Mouse (Mus musculus) megakaryocyte, embryonic 14.5 days (primary cell): Measurements from ENCODE around the gene Siva1. TPM values are rescaled to one million over a fixed set of nuclear protein-coding genes. Genes with fewer than 3 reads are reported as not detected.

Source experiments
- H3K27me3 ChIP-seq: replicated peaks from 2 replicates; pipeline ENCODE3; 2012; ENCODE audit warnings: inconsistent platforms
- H3K36me3 ChIP-seq: replicated peaks from 2 replicates; pipeline ENCODE3; 2012; ENCODE audit warnings: low read length, inconsistent platforms, mixed read lengths
- H3K4me1 ChIP-seq: 2 replicates; pipeline ENCODE4 v1.6.1; 2012; ENCODE audit warnings: inconsistent platforms
- H3K4me3 ChIP-seq: replicated peaks from 2 replicates; pipeline ENCODE3; 2012; ENCODE audit warnings: moderate library complexity, mild to moderate bottlenecking, inconsistent platforms
- H3K9me3 ChIP-seq: 2 replicates; pipeline ENCODE4 v1.6.1; 2012; ENCODE audit warnings: inconsistent platforms
- FLI1 ChIP-seq: IDR thresholded peaks from 2 replicates; pipeline ENCODE4 v1.6.1; 2012; ENCODE audit warnings: low read length, inconsistent platforms, mixed read lengths
- GATA1 ChIP-seq: IDR thresholded peaks from 3 replicates; pipeline ENCODE4 v1.6.1; 2012; ENCODE audit warnings: mixed read lengths, low read length, inconsistent platforms, borderline replicate concordance
- polyA plus RNA-seq: library from polyadenylated mRNA; stranded (reverse); fragments of >175 nt; gene quantifications from 2 replicates; pipeline ENCODE4 v1.2.3, GENCODE M21; 2012; ENCODE audit warnings: low replicate concordance; ENCODE audit not compliant: insufficient read depth

Gene Siva1
- polyA plus RNA-seq, 1 experiment, result 63.6 TPM

DNA sequence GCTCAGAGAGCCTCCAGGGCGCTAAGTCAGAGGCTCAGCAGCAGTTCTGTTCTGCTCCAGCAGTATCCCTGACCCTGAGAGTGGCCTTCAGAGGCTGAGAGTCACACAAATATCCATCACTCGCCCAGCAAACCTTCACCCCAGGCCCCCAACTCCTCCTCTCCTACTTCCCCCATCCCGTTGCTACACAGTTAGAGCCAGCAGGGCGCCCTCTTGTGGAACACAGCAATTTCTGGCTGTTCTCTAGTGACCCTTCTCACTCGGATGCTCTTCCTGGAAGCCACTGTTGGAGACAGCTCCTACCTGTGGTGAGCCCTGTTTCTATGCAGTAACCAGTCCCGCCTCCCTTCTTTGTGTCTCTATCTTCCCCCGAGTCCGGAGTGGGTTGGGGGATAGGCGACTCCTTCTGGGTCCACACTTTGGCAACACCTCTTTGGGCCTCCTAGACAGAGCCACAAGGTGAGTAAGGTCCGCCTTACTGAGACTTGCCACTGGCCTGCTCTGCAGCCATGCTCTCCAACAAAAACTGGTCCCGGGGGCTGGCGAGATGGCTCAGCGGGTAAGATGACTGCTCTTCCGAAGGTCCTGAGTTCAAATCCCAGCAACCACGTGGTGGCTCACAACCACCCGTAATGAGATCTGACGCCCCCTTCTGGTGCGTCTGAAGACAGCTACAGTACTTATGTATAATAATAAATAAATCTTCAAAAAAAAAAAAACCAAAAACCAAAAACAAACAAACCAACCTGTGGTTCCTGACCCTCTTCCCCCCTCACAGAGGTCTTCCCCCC, 31.0 kb downstream of the Siva1 start:
- H3K4me3 ChIP-seq, result peak overlapping the region; percentile 96
- H3K27me3 ChIP-seq, result peaks cover 39% of the 10 kb centered on the region
- no peak for TF ChIP-seq FLI1
- TF ChIP-seq GATA1, result no peak
- no peaks in the 10 kb centered on the region for H3K9me3 ChIP-seq
- peaks cover 19% of the 10 kb centered on the region for H3K36me3 ChIP-seq
- H3K4me1 ChIP-seq, result peaks cover 76% of the 10 kb centered on the region

DNA sequence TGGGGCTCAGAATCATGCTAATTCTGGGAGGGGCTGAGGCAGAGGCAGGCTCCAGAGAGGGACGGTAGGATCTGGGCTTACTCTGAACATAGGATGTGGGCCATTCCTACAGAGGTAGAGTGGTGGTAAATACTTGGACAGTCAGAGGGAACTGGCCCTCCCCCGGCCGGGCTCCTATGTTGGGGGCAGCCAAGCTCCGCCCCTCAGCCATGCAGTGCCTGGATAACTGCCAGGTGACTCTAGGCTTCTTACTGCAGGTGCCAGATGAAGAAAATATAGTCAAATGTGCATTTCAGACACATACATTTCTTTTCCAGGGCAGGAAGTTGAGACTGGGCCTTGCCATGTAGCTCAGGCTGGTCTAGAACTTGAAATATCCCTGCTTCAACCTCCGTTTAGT, 32.6 kb downstream of the Siva1 start:
- no peak for TF ChIP-seq FLI1
- TF ChIP-seq GATA1, result no peak
- Histone ChIP-seq H3K4me1 (peaks cover 74% of the 10 kb centered on the region), H3K36me3 (peaks cover 2% of the 10 kb centered on the region), H3K9me3 (no peaks in the 10 kb centered on the region), H3K4me3 (no peak overlapping the region), H3K27me3 (peaks cover 55% of the 10 kb centered on the region)

- TF ChIP-seq FLI1 (no peak), GATA1 (no peak)
- Histone ChIP-seq H3K36me3 (no peaks in the 10 kb centered on the region), H3K27me3 (peaks cover 65% of the 10 kb centered on the region), H3K9me3 (no peaks in the 10 kb centered on the region), H3K4me1 (peaks cover 70% of the 10 kb centered on the region), H3K4me3 (peak overlapping the region; percentile 96)
These were observed 33.6 kb downstream of the Siva1 start for GRCm38 (mm10) chr12:112677943-112678554.

DNA sequence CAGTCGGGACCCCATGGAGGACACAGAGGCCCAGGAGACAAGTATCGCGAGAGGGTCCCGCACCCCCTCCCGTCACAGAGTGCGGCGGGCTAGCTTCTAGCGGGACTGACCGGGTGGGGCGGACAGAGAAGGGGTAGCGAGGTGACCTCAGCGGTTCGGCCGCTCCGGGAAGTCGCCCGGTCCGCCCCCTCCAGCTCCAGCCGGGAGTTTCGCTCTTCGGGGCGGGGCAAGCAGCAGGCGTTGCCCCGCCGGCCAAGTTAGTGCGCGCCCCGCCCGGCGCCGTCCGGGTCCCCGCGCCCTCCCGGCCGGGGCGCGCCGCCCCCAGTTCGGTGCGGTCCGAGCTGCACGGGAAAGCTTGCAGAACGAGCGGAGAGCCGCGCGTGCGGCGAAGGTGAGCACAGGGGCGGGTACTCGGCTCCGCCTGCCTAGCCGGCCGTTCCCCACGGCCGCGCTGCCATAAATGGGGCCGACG, 34.1 kb downstream of the Siva1 start, which contains the start of gene Zbtb42:
Zbtb42 (plus strand) TSS at position 274 of the 472 bp plus-strand sequence.
- peaks cover 71% of the 10 kb centered on the region for H3K27me3 ChIP-seq
- no peaks in the 10 kb centered on the region for H3K9me3 ChIP-seq
- TF ChIP-seq FLI1 (no peak), GATA1 (no peak)
- peaks cover 71% of the 10 kb centered on the region for H3K4me1 ChIP-seq
- no peaks in the 10 kb centered on the region for H3K36me3 ChIP-seq
- H3K4me3 ChIP-seq, result peak within 1 kb of the TSS; percentile 96

DNA sequence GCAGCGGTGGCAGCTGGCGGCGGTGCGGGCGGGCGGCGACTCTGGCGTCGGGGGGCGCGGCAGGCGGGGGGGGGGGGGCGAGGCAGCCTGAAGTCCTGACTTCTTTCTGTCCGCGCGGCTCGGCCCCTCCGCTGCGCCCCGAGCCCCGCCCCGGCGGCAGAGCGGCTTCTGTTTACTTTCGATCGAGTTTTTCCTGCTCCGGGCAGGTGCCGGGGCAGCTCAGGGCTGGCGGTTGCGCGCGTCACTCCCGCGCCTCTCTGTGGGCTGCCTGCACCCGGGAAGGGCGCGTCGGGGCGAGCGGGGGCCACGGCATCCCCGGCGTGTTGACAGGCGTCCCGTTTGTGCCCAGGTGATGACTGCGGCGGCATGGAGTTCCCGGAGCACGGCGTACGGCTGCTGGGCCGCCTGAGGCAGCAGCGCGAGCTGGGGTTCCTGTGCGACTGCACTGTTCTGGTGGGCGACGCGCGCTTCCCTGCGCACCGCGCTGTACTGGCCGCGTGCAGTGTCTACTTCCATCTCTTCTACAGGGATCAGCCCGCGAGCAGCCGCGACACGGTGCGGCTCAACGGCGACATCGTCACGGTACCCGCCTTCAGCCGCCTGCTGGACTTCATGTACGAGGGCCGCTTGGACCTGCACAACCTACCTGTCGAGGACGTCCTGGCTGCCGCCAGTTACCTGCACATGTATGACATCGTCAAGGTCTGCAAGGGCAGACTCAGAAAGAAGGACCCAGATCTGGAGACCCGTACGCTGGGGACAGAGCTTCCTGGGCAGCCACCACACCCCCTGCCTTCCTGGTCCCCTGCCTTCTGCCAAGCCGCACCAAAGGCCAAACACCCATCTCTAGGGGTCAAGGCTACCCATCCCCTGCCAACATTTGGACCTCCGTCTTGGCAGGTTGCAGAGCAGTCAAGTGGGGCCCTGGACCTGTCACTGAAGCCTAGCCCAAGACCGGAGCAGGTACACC, 34.8 kb downstream of the Siva1 start:
- Histone ChIP-seq H3K9me3 (no peaks in the 10 kb centered on the region), H3K4me3 (peak overlapping the region; percentile 96), H3K27me3 (peaks cover 78% of the 10 kb centered on the region), H3K4me1 (peaks cover 78% of the 10 kb centered on the region), H3K36me3 (no peaks in the 10 kb centered on the region)
- no peak for TF ChIP-seq FLI1

DNA sequence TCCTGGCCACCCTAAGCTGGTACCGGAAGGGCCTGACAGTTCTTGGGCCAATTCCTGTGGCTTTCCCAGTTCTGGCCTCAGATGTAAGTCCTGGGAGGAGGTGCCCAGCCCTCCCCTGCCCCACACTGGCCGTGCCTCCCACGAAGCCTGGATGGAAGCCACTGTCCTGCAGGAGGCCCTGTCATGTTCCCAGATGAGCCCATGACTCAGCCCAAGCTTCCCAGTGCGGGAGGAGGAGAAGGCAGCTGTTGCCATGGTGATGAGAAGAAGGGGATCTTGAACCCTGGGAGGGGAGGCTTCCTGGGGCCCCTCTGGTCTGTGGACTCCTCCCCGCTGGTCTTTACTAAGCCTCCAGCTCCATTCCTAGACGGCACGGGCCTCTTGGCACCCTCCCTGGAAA, 38.9 kb downstream of the Siva1 start:
- Histone ChIP-seq H3K9me3 (peaks cover 13% of the 10 kb centered on the region), H3K4me1 (peaks cover 62% of the 10 kb centered on the region), H3K36me3 (no peaks in the 10 kb centered on the region), H3K4me3 (no peak overlapping the region), H3K27me3 (peaks cover 92% of the 10 kb centered on the region)
- TF ChIP-seq GATA1, result no peak
- no peak for TF ChIP-seq FLI1

DNA sequence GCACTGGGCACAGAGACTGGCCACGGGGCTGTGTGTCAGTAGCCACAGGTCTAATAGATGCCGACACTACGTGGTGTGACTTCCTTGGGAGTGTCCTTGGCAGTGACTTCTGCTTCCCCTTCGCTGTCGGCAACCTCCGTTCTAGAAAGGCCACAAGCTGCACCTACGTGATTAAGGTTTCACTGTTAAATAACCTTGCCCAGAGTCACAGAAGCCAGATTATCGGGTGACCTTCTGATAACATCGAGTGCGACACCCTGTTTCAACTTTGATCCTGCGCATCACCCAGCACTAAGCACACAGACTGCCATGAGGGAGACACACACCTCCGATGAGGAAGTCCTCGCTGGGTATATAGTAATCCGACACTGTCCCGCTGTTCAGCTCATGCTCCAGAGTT, 44.0 kb downstream of the Siva1 start:
- Histone ChIP-seq H3K4me1 (peaks cover 45% of the 10 kb centered on the region), H3K9me3 (peaks cover 13% of the 10 kb centered on the region), H3K36me3 (peaks cover 4% of the 10 kb centered on the region), H3K27me3 (peaks cover 49% of the 10 kb centered on the region), H3K4me3 (peak overlapping the region; percentile 80)
- TF ChIP-seq FLI1 (no peak), GATA1 (no peak)

- Histone ChIP-seq H3K4me1 (peaks cover 61% of the 10 kb centered on the region), H3K4me3 (peak overlapping the region; percentile 97), H3K27me3 (peaks cover 25% of the 10 kb centered on the region), H3K9me3 (no peaks in the 10 kb centered on the region), H3K36me3 (peaks cover 4% of the 10 kb centered on the region)
- TF ChIP-seq GATA1 (no peak), FLI1 (0 out of 2 replicates have a peak, but pooled peaks have one; percentile 9)
These were observed 49.0 kb downstream of the Siva1 start for GRCm38 (mm10) chr12:112693185-112694126.
